Mouse (Mus musculus): ENCODE data around the gene Stxbp4. TPM values are rescaled to one million over a fixed set of nuclear protein-coding genes. Genes with fewer than 3 reads are reported as not detected.

The Stxbp4 gene
- polyA plus RNA-seq, 1 experiment: 0.44 TPM

GRCm38 (mm10) chr11:90595826-90596225 is 42.1 kb downstream of the Stxbp4 start:
- no peaks in the 10 kb centered on the region for H3K4me1 ChIP-seq (ENCODE audit: control insufficient read depth, insufficient read depth, insufficient read length, low read length)
- no peak overlapping the region for H3K27ac ChIP-seq (ENCODE audit: insufficient read depth, low read depth, low read length)
- TF ChIP-seq POLR2A (IDR thresholded peaks at IDR 0.05; ENCODE audit: low read depth, low read length): no peak
- TF ChIP-seq CTCF (IDR thresholded peaks at IDR 0.05; ENCODE audit: extremely low read depth, insufficient read length, insufficient replicate concordance, low read depth, low read length): no peak
- H3K36me3 ChIP-seq (ENCODE audit: control insufficient read depth, insufficient read depth, low read length): no peaks in the 10 kb centered on the region
- no peak overlapping the region for H3K4me3 ChIP-seq (ENCODE audit: low read depth, low read length)
- H3K27me3 ChIP-seq (ENCODE audit: control insufficient read depth, insufficient read depth, low read length): no peaks in the 10 kb centered on the region
- 96% methylated on average over 1 of the region's 1 CpGs for WGBS

DNA sequence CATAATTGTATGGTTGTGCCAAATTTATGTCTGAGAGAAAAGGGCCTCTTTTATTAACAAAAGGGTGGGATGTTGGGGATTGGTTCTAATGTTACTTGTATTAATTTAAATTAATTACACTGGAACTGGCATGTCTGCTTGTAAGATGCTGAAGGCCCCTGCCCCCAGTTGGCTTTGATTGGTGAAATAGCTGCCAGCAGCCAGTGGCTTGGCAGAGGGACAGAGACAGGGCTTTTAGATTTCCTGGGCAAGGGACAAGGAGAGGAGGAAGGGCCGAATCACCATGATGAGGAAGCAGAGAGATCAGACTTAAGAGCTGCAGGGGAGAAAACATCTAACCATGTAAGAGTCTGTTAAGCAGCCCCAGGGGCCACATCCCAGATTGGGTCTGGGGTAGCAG is 46.9 kb downstream of the Stxbp4 start:
- H3K27me3 ChIP-seq (ENCODE audit: control insufficient read depth, insufficient read depth, low read length): no peaks in the 10 kb centered on the region
- no peaks in the 10 kb centered on the region for H3K36me3 ChIP-seq (ENCODE audit: control insufficient read depth, insufficient read depth, low read length)
- H3K27ac ChIP-seq (ENCODE audit: insufficient read depth, low read depth, low read length): no peak overlapping the region
- no peak overlapping the region for H3K4me3 ChIP-seq (ENCODE audit: low read depth, low read length)
- no peaks in the 10 kb centered on the region for H3K4me1 ChIP-seq (ENCODE audit: control insufficient read depth, insufficient read depth, insufficient read length, low read length)
- 77% methylated on average over 1 of the region's 1 CpGs for WGBS
- no peak for TF ChIP-seq POLR2A (IDR thresholded peaks at IDR 0.05; ENCODE audit: low read depth, low read length)
- no peak for TF ChIP-seq CTCF (IDR thresholded peaks at IDR 0.05; ENCODE audit: extremely low read depth, insufficient read length, insufficient replicate concordance, low read depth, low read length)

- Histone ChIP-seq H3K4me3 (ENCODE audit: low read depth, low read length) (no peak overlapping the region), H3K36me3 (ENCODE audit: control insufficient read depth, insufficient read depth, low read length) (no peaks in the 10 kb centered on the region), H3K27me3 (ENCODE audit: control insufficient read depth, insufficient read depth, low read length) (no peaks in the 10 kb centered on the region), H3K27ac (ENCODE audit: insufficient read depth, low read depth, low read length) (no peak overlapping the region), H3K4me1 (ENCODE audit: control insufficient read depth, insufficient read depth, insufficient read length, low read length) (no peaks in the 10 kb centered on the region)
- no peak for TF ChIP-seq POLR2A (IDR thresholded peaks at IDR 0.05; ENCODE audit: low read depth, low read length)
- 59% methylated on average over 8 of the region's 8 CpGs for WGBS
Measured at GRCm38 (mm10) chr11:90586203-90586602, 51.7 kb downstream of the Stxbp4 start.

- Histone ChIP-seq H3K4me3 (ENCODE audit: low read depth, low read length) (no peak overlapping the region), H3K27ac (ENCODE audit: insufficient read depth, low read depth, low read length) (no peak overlapping the region), H3K36me3 (ENCODE audit: control insufficient read depth, insufficient read depth, low read length) (no peaks in the 10 kb centered on the region), H3K27me3 (ENCODE audit: control insufficient read depth, insufficient read depth, low read length) (no peaks in the 10 kb centered on the region), H3K4me1 (ENCODE audit: control insufficient read depth, insufficient read depth, insufficient read length, low read length) (no peaks in the 10 kb centered on the region)
- no peak for TF ChIP-seq POLR2A (IDR thresholded peaks at IDR 0.05; ENCODE audit: low read depth, low read length)
- no peak for TF ChIP-seq CTCF (IDR thresholded peaks at IDR 0.05; ENCODE audit: extremely low read depth, insufficient read length, insufficient replicate concordance, low read depth, low read length)
- 72% methylated on average over 2 of the region's 2 CpGs for WGBS
Measured at GRCm38 (mm10) chr11:90585754-90586153, 52.1 kb downstream of the Stxbp4 start.

- H3K4me3 ChIP-seq (ENCODE audit: low read depth, low read length): no peak overlapping the region
- no peaks in the 10 kb centered on the region for H3K27me3 ChIP-seq (ENCODE audit: control insufficient read depth, insufficient read depth, low read length)
- peaks cover 2% of the 10 kb centered on the region for H3K4me1 ChIP-seq (ENCODE audit: control insufficient read depth, insufficient read depth, insufficient read length, low read length)
- TF ChIP-seq POLR2A (IDR thresholded peaks at IDR 0.05; ENCODE audit: low read depth, low read length) (no peak), CTCF (IDR thresholded peaks at IDR 0.05; ENCODE audit: extremely low read depth, insufficient read length, insufficient replicate concordance, low read depth, low read length) (no peak)
- no peaks in the 10 kb centered on the region for H3K36me3 ChIP-seq (ENCODE audit: control insufficient read depth, insufficient read depth, low read length)
- H3K27ac ChIP-seq (ENCODE audit: insufficient read depth, low read depth, low read length): no peak overlapping the region
- 78% methylated on average over 7 of the region's 7 CpGs for WGBS
Measured at GRCm38 (mm10) chr11:90577057-90577780, 60.7 kb downstream of the Stxbp4 start.

- TF ChIP-seq CTCF (IDR thresholded peaks at IDR 0.05; ENCODE audit: extremely low read depth, insufficient read length, insufficient replicate concordance, low read depth, low read length): no peak
- TF ChIP-seq POLR2A (IDR thresholded peaks at IDR 0.05; ENCODE audit: low read depth, low read length): no peak
- H3K4me1 ChIP-seq (ENCODE audit: control insufficient read depth, insufficient read depth, insufficient read length, low read length): peaks cover 2% of the 10 kb centered on the region
- no peaks in the 10 kb centered on the region for H3K36me3 ChIP-seq (ENCODE audit: control insufficient read depth, insufficient read depth, low read length)
- H3K4me3 ChIP-seq (ENCODE audit: low read depth, low read length): no peak overlapping the region
- H3K27ac ChIP-seq (ENCODE audit: insufficient read depth, low read depth, low read length): no peak overlapping the region
- 82% methylated on average over 8 of the region's 8 CpGs for WGBS
- no peaks in the 10 kb centered on the region for H3K27me3 ChIP-seq (ENCODE audit: control insufficient read depth, insufficient read depth, low read length)
Measured at GRCm38 (mm10) chr11:90576282-90576972, 61.5 kb downstream of the Stxbp4 start.

DNA sequence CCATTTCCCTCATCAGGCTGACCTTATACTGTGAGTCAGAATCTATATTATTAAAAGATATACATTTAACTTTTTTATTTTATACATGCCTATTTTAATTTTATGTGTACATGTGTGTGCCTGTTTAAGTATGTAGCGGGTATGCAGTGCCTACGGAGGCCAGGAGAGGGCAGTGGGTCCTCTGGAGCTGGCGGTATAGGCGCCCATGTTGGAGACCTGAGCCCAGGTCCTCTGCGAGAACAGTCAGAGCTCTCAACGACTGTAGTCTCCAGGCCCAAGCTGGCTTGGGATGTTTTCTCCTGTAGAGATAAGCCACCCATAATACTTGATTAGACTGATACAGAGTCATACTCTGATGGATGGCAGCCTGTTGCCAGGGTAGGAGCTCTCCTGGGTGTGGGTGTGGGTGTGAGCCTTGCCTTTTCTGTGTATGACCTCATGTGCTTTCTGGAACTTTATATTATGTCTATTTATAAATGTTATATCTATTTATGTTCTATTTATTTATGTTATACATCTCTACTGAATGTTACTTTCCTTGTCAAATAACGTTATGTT is 62.3 kb downstream of the Stxbp4 start:
- TF ChIP-seq CTCF (IDR thresholded peaks at IDR 0.05; ENCODE audit: extremely low read depth, insufficient read length, insufficient replicate concordance, low read depth, low read length): no peak; the same call in 1 of the 2 replicates
- TF ChIP-seq POLR2A (IDR thresholded peaks at IDR 0.05; ENCODE audit: low read depth, low read length): no peak
- Histone ChIP-seq H3K27me3 (ENCODE audit: control insufficient read depth, insufficient read depth, low read length) (no peaks in the 10 kb centered on the region), H3K4me3 (ENCODE audit: low read depth, low read length) (no peak overlapping the region), H3K4me1 (ENCODE audit: control insufficient read depth, insufficient read depth, insufficient read length, low read length) (peaks cover 2% of the 10 kb centered on the region), H3K27ac (ENCODE audit: insufficient read depth, low read depth, low read length) (no peak overlapping the region), H3K36me3 (ENCODE audit: control insufficient read depth, insufficient read depth, low read length) (no peaks in the 10 kb centered on the region)
- 93% methylated on average over 7 of the region's 7 CpGs for WGBS

All from small intestine, adult 2 months (tissue).